Mouse (Mus musculus) heart, adult 11 months (tissue): ENCODE results near the gene Arpc3.
"Not testable (repeated sequence)": the region's sequence is repeated elsewhere in the genome, so short reads cannot be mapped to it uniquely, and the experiment has no call there.

Experiments
- DNase-seq: peaks from one replicate; pipeline ENCODE4 v3.0.0; 2022

Arpc3 gene

DNA sequence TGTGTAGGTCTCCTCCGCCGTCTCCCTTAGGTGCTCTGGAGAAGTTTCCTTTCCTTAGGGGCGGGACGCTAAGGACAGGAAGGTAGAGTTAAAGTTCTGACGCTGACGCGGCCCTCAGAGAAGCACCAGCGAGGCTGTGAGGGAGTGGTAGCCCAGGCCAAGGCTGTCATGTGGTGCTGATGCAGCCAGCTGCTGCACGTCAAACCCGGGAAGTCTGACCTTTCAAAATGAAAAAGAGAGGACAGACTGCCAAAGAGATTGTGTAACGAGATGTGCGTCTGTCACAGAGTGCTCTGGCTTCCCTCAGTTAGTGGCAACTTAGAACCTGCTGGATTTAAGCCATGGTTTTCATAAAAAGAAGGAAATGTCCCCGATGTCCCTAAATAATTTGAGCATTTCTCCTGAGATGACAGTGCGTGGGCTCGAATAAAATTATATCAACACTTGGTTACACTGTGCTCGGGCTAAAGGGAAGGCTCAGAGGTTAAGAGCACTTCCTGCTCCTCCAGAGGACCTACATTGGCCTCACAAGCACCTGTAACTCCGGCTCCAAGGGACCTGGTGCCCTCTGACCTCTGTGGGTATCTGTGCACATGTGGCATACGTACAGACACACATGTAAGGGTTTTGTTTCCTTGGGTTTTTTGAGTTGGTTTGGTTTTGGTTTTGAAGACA lies 9.1 kb downstream of the Arpc3 start:
- DNase-seq = peak; percentile 99

- peak; percentile 97 for DNase-seq
Measured at GRCm38 (mm10) chr5:122401303-122401640, 9.6 kb downstream of the Arpc3 start.

DNA sequence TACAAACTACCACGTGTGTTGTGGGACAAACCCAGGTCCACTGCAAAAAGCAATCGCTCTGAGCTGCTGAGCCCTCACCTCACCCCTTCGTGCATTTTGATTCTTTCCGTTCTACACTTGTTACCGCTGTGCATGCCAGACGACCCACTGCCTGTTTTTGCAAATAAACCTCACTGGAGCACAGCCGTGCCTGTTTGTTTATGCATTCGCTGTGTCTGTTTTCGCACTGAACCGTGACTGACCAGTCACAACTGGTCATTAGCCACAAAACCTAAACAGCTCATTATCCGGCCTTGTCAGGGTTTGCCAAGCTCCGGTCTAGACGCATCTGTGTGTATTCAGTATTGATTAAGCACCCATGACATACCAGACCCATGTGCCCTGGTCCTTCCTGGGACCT lies 10.5 kb downstream of the Arpc3 start:
- DNase-seq = peak; percentile 91

DNA sequence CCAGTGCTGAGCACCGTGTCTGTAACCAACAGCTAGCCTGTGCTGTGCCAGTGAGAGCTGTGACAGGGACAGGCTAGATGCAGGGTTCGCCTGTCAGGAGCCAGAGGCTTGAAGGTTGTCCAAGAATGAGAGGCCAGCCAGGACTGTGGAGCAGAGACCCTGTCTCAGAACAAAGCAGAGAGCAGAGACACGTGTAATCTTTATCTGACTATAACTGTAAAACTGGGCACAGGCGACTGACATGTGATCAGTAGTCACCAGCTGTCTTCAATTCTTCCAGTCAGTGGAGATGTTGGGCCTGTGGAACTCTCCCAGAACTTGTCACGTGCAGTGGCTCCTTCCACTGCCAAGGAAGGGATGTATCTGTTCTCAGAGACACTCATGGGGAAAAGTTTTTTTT lies 11.1 kb downstream of the Arpc3 start:
- peak; percentile 99 for DNase-seq

DNA sequence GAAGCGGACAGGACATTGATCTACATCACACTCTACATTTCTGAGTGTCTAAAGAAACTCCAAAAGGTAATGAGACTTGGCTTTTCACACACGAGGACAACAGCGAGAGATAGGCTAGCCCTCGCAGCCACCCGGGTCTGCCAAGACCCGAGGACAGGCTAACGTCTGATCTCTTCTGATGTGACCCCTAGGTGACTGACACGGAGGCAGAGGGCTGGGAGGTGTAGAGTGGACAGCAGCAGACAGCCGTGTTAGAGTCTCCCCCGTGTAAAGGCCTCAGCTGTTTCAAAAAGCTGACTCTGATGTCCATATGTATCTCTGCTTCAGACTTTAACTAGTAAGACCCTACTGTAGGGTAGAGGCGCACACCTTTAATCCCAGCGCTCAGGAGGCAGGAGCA lies 11.7 kb downstream of the Arpc3 start:
- DNase-seq = peak; percentile 92

DNA sequence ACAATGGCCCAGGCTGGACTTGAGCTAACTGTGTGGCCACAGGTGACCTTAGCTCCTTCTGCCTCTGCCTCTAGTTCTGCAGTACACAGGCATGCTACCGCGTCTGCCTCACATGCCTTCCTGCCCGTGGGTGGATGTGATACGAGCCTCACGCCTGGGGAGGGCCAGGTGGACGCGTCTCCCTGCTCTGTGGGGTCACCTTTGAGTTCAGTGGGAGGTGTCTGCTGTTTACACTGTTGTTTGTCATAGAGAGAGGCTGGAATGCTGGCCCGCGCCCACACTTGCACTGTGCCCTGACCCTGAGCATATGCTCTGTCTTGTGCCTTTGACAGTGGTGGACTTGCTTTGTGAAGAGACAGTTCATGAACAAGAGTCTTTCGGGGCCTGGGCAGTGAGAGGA lies 13.9 kb downstream of the Arpc3 start:
- DNase-seq = no peak

DNA sequence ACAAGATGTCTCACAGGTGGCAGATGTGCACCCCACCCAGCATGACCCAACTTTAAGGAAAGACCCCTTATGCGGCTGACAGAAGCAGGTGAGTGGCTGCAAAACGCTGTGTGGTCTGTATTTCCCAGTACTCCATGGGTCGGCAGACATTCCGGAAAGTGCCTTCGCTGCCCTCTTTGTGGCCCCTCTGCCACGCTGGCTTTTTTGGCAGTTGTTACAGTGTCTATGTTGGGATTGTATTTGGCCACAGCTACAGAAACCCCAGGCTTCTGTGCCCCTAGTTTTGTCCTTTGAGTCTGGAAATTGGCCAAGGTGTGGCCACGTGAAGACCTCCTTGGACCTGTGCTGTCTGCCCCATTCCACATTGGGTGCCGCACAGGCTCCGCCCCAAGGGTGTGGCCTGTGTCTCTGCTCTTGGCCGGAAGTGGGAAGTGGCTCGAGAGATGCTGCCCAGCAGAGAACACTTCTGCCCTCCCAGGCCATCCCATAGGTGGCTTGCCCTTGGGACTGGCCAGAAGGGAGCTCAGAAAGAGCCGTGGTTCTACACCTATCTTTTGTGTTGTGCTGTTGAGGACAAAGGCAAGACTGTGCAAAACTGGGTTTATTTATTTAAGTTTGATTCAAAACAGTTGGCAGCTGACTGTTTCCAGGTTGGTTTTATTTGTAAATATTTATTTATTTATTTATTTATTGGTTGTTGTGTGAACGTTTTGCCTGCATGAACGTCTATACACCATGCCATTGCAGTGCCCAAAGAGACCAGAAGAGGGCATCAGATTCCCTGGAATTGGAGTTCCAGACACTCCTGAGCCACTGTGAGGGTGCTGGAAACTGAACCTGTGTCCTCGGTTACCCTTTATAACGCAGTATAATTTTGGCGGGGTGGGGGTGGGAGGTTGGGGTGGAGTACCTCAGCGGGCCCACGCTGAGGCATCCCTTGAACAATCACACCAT lies 18.3 kb downstream of the Arpc3 start:
- DNase-seq = peak; percentile 92

DNA sequence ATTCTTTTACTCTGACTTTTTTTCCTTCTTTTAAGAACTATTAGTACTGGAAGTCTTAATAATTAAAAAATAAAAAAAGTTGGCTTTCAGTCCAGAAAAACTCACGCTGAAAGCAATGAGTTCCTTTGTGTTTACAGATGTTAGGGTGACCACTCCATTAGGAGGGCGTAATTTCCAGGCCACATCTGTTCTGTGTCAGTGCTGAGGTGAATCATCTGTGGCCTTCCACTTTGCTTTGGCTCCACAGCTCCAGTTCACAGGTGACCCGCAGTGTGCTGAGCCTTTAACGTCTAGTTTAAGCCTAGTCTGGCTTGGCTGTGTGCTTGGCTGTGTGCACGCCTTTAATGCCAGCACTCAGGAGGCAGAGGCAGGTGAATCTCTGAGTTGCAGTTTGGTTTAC lies 20.2 kb downstream of the Arpc3 start:
- peak; percentile 95 for DNase-seq

- peak; percentile 95 for DNase-seq
Measured at GRCm38 (mm10) chr5:122412826-122413225, 21.1 kb downstream of the Arpc3 start.

DNA sequence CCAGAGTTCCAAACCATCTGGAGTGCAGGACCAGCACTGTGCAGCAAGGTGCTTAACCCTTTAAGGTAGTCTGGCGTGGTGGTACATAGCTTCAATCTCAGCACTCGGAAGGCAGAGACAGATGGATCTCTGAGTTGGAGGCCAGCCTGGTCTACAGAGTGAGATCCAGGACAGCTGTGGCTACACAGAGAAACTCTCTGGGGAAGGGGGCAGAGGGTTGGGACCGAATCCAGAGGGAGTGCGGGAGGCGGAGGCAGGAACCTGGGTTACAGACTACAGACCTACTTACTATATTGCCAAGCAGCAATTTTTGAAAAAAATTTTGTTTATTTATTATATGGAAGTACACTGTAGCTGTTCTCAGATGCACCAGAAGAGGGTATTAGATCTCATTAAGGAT lies 22.7 kb downstream of the Arpc3 start:
- peak; percentile 91 for DNase-seq

DNA sequence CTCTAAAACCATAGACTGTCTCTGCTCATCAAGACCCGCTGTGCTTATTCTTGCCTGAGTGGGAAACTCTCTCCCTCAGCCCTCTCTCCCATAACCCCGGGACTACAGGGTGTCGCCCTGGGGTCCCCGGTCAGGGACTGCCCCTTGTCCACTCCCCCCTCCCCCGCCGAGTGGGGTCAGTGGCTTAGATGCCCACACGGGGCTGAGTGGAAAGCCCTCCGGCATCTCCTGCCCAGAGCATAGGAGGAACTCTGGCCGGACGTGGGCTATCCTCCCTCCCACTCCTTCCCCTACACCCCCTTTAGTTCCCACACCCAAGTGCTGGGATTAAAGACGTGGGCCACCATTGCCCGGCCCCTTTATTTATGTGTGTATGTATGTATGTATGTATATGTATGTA lies 23.8 kb downstream of the Arpc3 start:
- peak; percentile 87 for DNase-seq

DNA sequence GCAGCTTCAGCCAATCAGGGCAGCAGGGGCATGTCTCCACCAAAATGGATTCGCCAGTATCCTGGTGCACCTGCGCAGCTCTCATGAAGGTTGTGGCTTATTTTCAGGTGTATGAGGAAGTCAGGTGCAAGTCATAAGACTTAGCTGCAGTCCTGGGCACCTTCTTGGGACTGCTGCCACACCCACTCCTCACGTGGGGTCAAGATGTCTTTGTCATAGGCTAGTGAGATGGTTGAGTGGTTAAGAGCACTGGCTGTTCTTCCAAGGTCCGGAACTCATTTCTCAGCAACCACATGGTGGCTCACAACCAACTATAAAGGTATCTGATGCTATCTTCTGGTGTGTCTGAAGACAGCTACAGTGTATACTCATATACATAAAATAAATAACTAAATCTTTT lies 29.0 kb downstream of the Arpc3 start:
- not testable (repeated sequence) for DNase-seq

- no peak for DNase-seq
Measured at GRCm38 (mm10) chr5:122421271-122422068, 29.8 kb downstream of the Arpc3 start, which contains the start of gene Anapc7. Gene Anapc7 (plus strand): TSS chr5:122421693.

GRCm38 (mm10) chr5:122422071-122422964 lies 30.6 kb downstream of the Arpc3 start:
- DNase-seq = peak; percentile 98

GRCm38 (mm10) chr5:122423083-122423482 lies 31.4 kb downstream of the Arpc3 start:
- DNase-seq = no peak

GRCm38 (mm10) chr5:122425550-122425949 lies 33.9 kb downstream of the Arpc3 start:
- no peak for DNase-seq

DNA sequence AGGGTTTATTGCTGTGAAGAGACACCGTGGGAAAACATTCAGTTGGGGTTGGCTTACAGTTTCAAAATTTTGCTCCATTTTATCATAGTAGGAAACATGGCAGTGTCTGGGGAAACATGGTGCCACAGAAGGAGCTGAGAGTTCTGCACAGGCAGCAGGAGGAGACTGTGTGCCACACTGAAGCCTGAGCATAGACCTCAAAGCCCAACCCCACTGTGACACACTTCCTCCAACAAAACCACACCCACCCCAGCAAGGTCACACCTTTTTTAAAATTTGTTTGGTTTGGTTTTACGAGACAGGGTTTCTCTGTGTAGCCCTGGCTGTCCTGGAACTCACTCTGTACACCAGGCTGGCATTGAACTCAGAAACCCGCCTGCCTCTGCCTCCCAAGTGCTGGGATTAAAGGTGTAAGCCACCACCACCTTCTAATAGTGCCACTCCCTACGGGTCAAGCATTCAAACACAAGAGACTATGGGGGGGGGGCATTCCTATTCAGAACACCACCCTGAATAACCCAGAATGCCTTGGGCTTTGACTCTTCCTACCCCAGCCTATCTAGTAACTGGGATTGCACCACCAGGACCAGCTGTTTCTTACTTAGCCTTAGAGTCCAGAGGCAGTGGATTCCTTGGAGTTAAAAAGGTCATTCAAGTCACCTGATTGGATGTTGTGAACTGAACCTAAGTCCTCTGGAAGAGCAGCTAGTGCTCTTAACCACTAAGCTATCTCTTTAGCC lies 38.5 kb downstream of the Arpc3 start:
- no peak for DNase-seq

GRCm38 (mm10) chr5:122431221-122431620 lies 39.5 kb downstream of the Arpc3 start:
- no peak for DNase-seq

DNA sequence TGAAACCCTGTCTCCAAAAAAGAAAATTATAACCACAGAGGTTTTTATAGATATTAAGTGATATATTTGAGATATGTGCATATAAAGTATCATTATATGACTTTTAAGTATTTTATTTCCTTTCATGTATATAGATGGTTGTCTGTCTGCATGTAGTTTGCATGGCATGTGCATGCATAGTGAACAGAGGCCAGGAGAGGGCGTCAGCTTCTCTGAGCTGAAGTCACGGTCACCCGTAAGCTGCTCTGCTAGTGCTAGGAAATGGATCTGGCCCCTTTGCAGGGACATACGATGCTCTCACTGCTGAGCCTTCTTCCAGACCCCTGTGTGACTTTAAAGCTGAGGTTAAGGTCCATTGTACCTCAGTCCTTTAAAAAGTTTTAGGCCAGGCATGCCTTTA lies 42.9 kb downstream of the Arpc3 start:
- no peak for DNase-seq

DNA sequence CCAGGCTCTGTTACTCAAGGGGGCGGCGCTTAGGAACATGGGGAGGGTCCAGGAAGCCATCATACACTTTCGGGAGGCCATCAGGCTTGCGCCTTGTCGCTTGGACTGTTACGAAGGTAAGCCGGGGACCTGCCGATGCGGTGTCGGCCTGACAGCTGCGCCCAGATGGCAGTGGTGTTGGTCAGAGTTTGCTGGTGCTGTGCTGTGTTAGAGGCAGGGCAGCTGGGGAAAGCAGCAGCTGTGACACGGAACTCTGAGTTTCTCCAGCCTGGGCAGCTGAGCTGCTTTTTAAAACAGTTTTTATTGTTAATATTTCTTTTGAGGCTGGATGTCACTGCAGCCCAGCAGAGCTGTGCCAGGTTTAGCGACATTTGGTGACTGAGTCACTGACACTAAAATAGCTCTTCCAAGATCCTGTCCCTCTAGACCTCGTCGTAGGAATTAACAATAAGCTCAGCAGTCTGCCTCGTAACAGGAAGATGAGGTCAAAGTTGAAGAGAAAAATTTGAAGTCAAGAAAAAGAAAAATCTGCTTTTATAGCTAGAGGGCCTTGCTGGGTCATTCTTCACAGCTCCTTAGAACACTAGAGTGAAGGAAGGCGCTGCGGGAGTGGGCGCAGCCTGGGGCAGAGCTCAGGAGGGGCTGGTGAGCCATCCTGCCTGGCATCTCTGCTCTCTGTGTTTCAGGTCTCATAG lies 47.9 kb downstream of the Arpc3 start:
- peak; percentile 97 for DNase-seq

GRCm38 (mm10) chr5:122440095-122440630 lies 48.5 kb downstream of the Arpc3 start:
- DNase-seq = peak; percentile 98
